Mouse (Mus musculus) gastrocnemius, adult 8-10 months (tissue): ENCODE measurements around the gene Rfwd3. TPM values are rescaled to one million over a fixed set of nuclear protein-coding genes. Genes with fewer than 3 reads are reported as not detected.

Experiments used
- total RNA-seq, 4 experiments: library from RNA; stranded (reverse); gene quantifications; 2 replicates each; pipeline ENCODE4 v1.2.4; 2022

Rfwd3 gene
- total RNA-seq, 4 experiments from 2014 or later: 4.1 to 4.7 (median 4.2) TPM

Other genes with a start within 250 kb of the Rfwd3 start
- gene Exosc6, start 243.9 kb downstream of the Rfwd3 start, total RNA-seq: not detected
- under 1 TPM; 0.13 to 0.54 (median 0.29) TPM for gene Clec18a, start 207.8 kb downstream of the Rfwd3 start, total RNA-seq
- gene Pdpr, start 205.6 kb downstream of the Rfwd3 start, total RNA-seq: 100 to 1,000 TPM; 110 to 135 (median 133) TPM
- 10 to 100 TPM; 31.4 to 34.4 (median 32.8) TPM for gene Glg1, start 41.0 kb downstream of the Rfwd3 start, total RNA-seq
- 1 to 10 TPM in 1 of 4 experiments, under 1 TPM in 3; 0.29 to 1.6 (median 0.76) TPM for gene Mlkl, start 38.0 kb upstream of the Rfwd3 start, total RNA-seq
- gene Fa2h, start 93.6 kb upstream of the Rfwd3 start, total RNA-seq: under 1 TPM; 0.17 to 0.58 (median 0.29) TPM
- gene Wdr59, start 221.9 kb upstream of the Rfwd3 start, total RNA-seq: 1 to 10 TPM; 7.9 to 9.0 (median 8.6) TPM
- gene Znrf1, start 235.9 kb upstream of the Rfwd3 start, total RNA-seq: 10 to 100 TPM; 67.2 to 71.6 (median 70.7) TPM